Mouse (Mus musculus) hindbrain, embryonic 16.5 days (tissue): ENCODE data around the gene Zbtb20. TPM values are rescaled to one million over a fixed set of nuclear protein-coding genes. Genes with fewer than 3 reads are reported as not detected.

ENCODE experiments used
- ATAC-seq: fragments of 200-750 bp; cut with Nextera tagmentation; 2 replicates; pipeline ENCODE4 v1.8.0; 2017; ENCODE audit warnings: moderate TSS enrichment, moderate library complexity
- H3K27ac ChIP-seq: fragments of 300-500 bp; sonication (generic); 2 replicates; pipeline ENCODE4 v1.5.1; 2014; ENCODE audit warnings: low read depth, mild to moderate bottlenecking, control low read depth, low read length, moderate library complexity
- H3K27me3 ChIP-seq: fragments of 300-500 bp; sonication (generic); replicated peaks from 2 replicates; pipeline ENCODE4 v1.6.1; 2014; ENCODE audit warnings: low read length; ENCODE audit not compliant: control insufficient read depth, insufficient read depth
- H3K36me3 ChIP-seq: fragments of 300-500 bp; sonication (generic); 2 replicates; pipeline ENCODE4 v1.6.1; 2014; ENCODE audit warnings: mild to moderate bottlenecking, low read length, moderate library complexity, mixed read lengths; ENCODE audit not compliant: control insufficient read depth, insufficient read depth
- H3K4me1 ChIP-seq: fragments of 300-500 bp; sonication (generic); 2 replicates; pipeline ENCODE4 v1.6.1; 2014; ENCODE audit warnings: low read depth, low read length; ENCODE audit not compliant: control insufficient read depth, insufficient read depth
- H3K4me2 ChIP-seq: fragments of 300-500 bp; sonication (generic); 2 replicates; pipeline ENCODE4 v1.6.1; 2014; ENCODE audit warnings: mild to moderate bottlenecking, low read length, control low read depth, moderate library complexity
- H3K4me3 ChIP-seq: fragments of 300-500 bp; sonication (generic); 2 replicates; pipeline ENCODE4 v1.5.1; 2014; ENCODE audit warnings: mild to moderate bottlenecking, low read length, control low read depth, moderate library complexity
- H3K9ac ChIP-seq: fragments of 300-500 bp; sonication (generic); 2 replicates; pipeline ENCODE4 v1.6.1; 2014; ENCODE audit warnings: low read depth, mild to moderate bottlenecking, control low read depth, low read length, moderate library complexity
- H3K9me3 ChIP-seq: fragments of 300-500 bp; sonication (generic); 2 replicates; pipeline ENCODE4 v1.6.1; 2014; ENCODE audit warnings: mild to moderate bottlenecking, low read length, moderate library complexity; ENCODE audit not compliant: control insufficient read depth
- WGBS: fragments of 180-500 bp; shearing (Covaris S2); extraction: QIAGEN DNeasy Blood & Tissue Kit; methylation state at CpG from one replicate; pipeline ENCODE4 v1.1.7; 2014; 5-methylcytosine and 5-hydroxymethylcytosine counted together
- polyA plus RNA-seq: library from polyadenylated mRNA; unstranded; fragments of >200 nt; fragmentation: Nextera tagmentation; extraction: Ambion mirVana; gene quantifications from 2 replicates; pipeline ENCODE4 v1.2.1, GENCODE M21; 2015

Gene Zbtb20
- polyA plus RNA-seq, result 46.6 and 53.3 TPM in 2 replicates

- Histone ChIP-seq H3K36me3 (no peaks in the 10 kb centered on the region), H3K4me1 (no peaks in the 10 kb centered on the region; the same call in 1 of the 2 replicates), H3K4me3 (peak within 1 kb of the TSS; percentile 88), H3K27ac (peak within 1 kb of the TSS; percentile 96), H3K27me3 (no peaks in the 10 kb centered on the region), H3K9me3 (no peaks in the 10 kb centered on the region), H3K9ac (peak within 1 kb of the TSS; percentile 85), H3K4me2 (peak within 1 kb of the TSS; percentile 86)
- no peak for ATAC-seq
- WGBS, result 0% methylated on average over 5 of the region's 8 CpGs
These were observed at the start of gene Zbtb20 for GRCm38 (mm10) chr16:42875852-42875980. Gene Zbtb20, plus strand, starts transcription at chr16:42875881.

GRCm38 (mm10) chr16:42835940-42836339 is 39.7 kb upstream of the Zbtb20 start:
- no peaks in the 10 kb centered on the region for H3K27me3 ChIP-seq
- no peak overlapping the region for H3K4me3 ChIP-seq
- WGBS, result 75% methylated on average over 5 of the region's 5 CpGs
- no peaks in the 10 kb centered on the region for H3K4me1 ChIP-seq
- no peaks in the 10 kb centered on the region for H3K9me3 ChIP-seq
- no peak overlapping the region for H3K9ac ChIP-seq
- no peaks in the 10 kb centered on the region for H3K36me3 ChIP-seq
- H3K27ac ChIP-seq, result no peak overlapping the region
- no peak for ATAC-seq
- H3K4me2 ChIP-seq, result no peak overlapping the region

GRCm38 (mm10) chr16:42836404-42837120 is 39.1 kb upstream of the Zbtb20 start:
- Histone ChIP-seq H3K9me3 (no peaks in the 10 kb centered on the region), H3K4me2 (no peak overlapping the region), H3K4me3 (no peak overlapping the region), H3K27me3 (no peaks in the 10 kb centered on the region), H3K4me1 (no peaks in the 10 kb centered on the region), H3K27ac (no peak overlapping the region), H3K9ac (no peak overlapping the region), H3K36me3 (no peaks in the 10 kb centered on the region)
- WGBS, result 63% methylated on average over 2 of the region's 2 CpGs
- ATAC-seq, result no peak

- 83% methylated on average over 4 of the region's 4 CpGs for WGBS
- H3K27me3 ChIP-seq, result no peaks in the 10 kb centered on the region
These were observed 37.5 kb upstream of the Zbtb20 start for GRCm38 (mm10) chr16:42838226-42838625.

GRCm38 (mm10) chr16:42857564-42858183 is 18.0 kb upstream of the Zbtb20 start:
- Histone ChIP-seq H3K36me3 (no peaks in the 10 kb centered on the region), H3K9me3 (no peaks in the 10 kb centered on the region; the same call in 1 of the 2 replicates), H3K27me3 (no peaks in the 10 kb centered on the region), H3K4me2 (no peak overlapping the region), H3K4me3 (no peak overlapping the region), H3K9ac (no peak overlapping the region), H3K27ac (no peak overlapping the region), H3K4me1 (no peaks in the 10 kb centered on the region)
- 81% methylated on average over 3 of the region's 3 CpGs for WGBS
- ATAC-seq, result no peak

More at GRCm38 (mm10) chr16:42838226-42838625, 37.5 kb upstream of the Zbtb20 start:
- H3K36me3 ChIP-seq, result no peaks in the 10 kb centered on the region
- no peak for ATAC-seq
- H3K27ac ChIP-seq, result no peak overlapping the region
- H3K9me3 ChIP-seq, result no peaks in the 10 kb centered on the region
- no peak overlapping the region for H3K4me3 ChIP-seq
- no peak overlapping the region for H3K9ac ChIP-seq
- H3K4me2 ChIP-seq, result no peak overlapping the region
- H3K4me1 ChIP-seq, result no peaks in the 10 kb centered on the region

GRCm38 (mm10) chr16:42859251-42859650 is 16.4 kb upstream of the Zbtb20 start:
- H3K27me3 ChIP-seq, result no peaks in the 10 kb centered on the region
- H3K9me3 ChIP-seq, result no peaks in the 10 kb centered on the region; the same call in 1 of the 2 replicates
- no peak overlapping the region for H3K4me3 ChIP-seq
- H3K4me1 ChIP-seq, result no peaks in the 10 kb centered on the region
- WGBS, result 84% methylated on average over 4 of the region's 4 CpGs
- H3K4me2 ChIP-seq, result no peak overlapping the region
- ATAC-seq, result no peak
- no peaks in the 10 kb centered on the region for H3K36me3 ChIP-seq
- no peak overlapping the region for H3K9ac ChIP-seq
- H3K27ac ChIP-seq, result no peak overlapping the region

- H3K27ac ChIP-seq, result no peak overlapping the region
- no peaks in the 10 kb centered on the region for H3K36me3 ChIP-seq
- H3K27me3 ChIP-seq, result no peaks in the 10 kb centered on the region
- H3K9me3 ChIP-seq, result no peaks in the 10 kb centered on the region
- no peak overlapping the region for H3K4me3 ChIP-seq
- 92% methylated on average over 2 of the region's 2 CpGs for WGBS
- ATAC-seq, result no peak
- no peaks in the 10 kb centered on the region for H3K4me1 ChIP-seq
- H3K9ac ChIP-seq, result no peak overlapping the region
- no peak overlapping the region for H3K4me2 ChIP-seq
These were observed 12.4 kb upstream of the Zbtb20 start for GRCm38 (mm10) chr16:42863231-42863630.

- H3K9me3 ChIP-seq, result no peaks in the 10 kb centered on the region
- no peak overlapping the region for H3K9ac ChIP-seq
- no peaks in the 10 kb centered on the region for H3K27me3 ChIP-seq
- no peak for ATAC-seq
- no peak overlapping the region for H3K4me2 ChIP-seq
- no peaks in the 10 kb centered on the region for H3K36me3 ChIP-seq
- H3K4me3 ChIP-seq, result no peak overlapping the region
- H3K27ac ChIP-seq, result no peak overlapping the region
- H3K4me1 ChIP-seq, result no peaks in the 10 kb centered on the region
- 79% methylated on average over 1 of the region's 1 CpGs for WGBS
These were observed 9.6 kb upstream of the Zbtb20 start for GRCm38 (mm10) chr16:42866061-42866460.

- no peak overlapping the region for H3K9ac ChIP-seq
- H3K4me2 ChIP-seq, result no peak overlapping the region
- no peaks in the 10 kb centered on the region; the same call in 1 of the 2 replicates for H3K4me1 ChIP-seq
- H3K9me3 ChIP-seq, result no peaks in the 10 kb centered on the region
- WGBS, result 87% methylated on average over 5 of the region's 5 CpGs
- H3K27ac ChIP-seq, result no peak overlapping the region
- no peak for ATAC-seq
- no peak overlapping the region for H3K4me3 ChIP-seq
- no peaks in the 10 kb centered on the region for H3K36me3 ChIP-seq
- no peaks in the 10 kb centered on the region for H3K27me3 ChIP-seq
These were observed 3.6 kb upstream of the Zbtb20 start for GRCm38 (mm10) chr16:42872101-42872500.
